Mouse (Mus musculus) liver, adult 2 months (tissue): ENCODE data around the gene Plekhg4. TPM values are rescaled to one million over a fixed set of nuclear protein-coding genes. Genes with fewer than 3 reads are reported as not detected.

Experiments used
- DNase-seq: peaks from one replicate; pipeline ENCODE4 v3.0.0-alpha.2; 2011; ENCODE audit warnings: low read depth, low spot score; ENCODE audit errors: extremely low read depth
- H3K27ac ChIP-seq: fragments of 200-500 bp; replicated peaks from 2 replicates; pipeline ENCODE4 v1.5.1; 2012; ENCODE audit warnings: low read depth, mild to moderate bottlenecking, control low read depth, inconsistent platforms, low read length; ENCODE audit not compliant: insufficient read depth
- H3K27me3 ChIP-seq: fragments of 200-500 bp; 2 replicates; pipeline ENCODE4 v1.6.1; 2012; ENCODE audit warnings: mild to moderate bottlenecking, moderate library complexity, low read length, inconsistent platforms; ENCODE audit not compliant: control insufficient read depth, insufficient read depth
- H3K36me3 ChIP-seq: fragments of 200-500 bp; 2 replicates; pipeline ENCODE4 v1.6.1; 2012; ENCODE audit warnings: low read length, inconsistent platforms; ENCODE audit not compliant: control insufficient read depth, insufficient read depth
- H3K4me1 ChIP-seq: fragments of 200-500 bp; 2 replicates; pipeline ENCODE4 v1.6.1; 2011; ENCODE audit warnings: low read length; ENCODE audit not compliant: control insufficient read depth, insufficient read depth
- H3K4me3 ChIP-seq: fragments of 200-500 bp; 2 replicates; pipeline ENCODE4 v1.5.1; 2011; ENCODE audit warnings: low read depth, mild to moderate bottlenecking, control low read depth, low read length, moderate library complexity; ENCODE audit not compliant: insufficient read depth
- H3K79me2 ChIP-seq: fragments of 200-500 bp; 2 replicates; pipeline ENCODE4 v1.6.1; 2012; ENCODE audit warnings: inconsistent platforms, mild to moderate bottlenecking, low read length, moderate library complexity; ENCODE audit not compliant: control insufficient read depth, insufficient read depth
- H3K9ac ChIP-seq: fragments of 200-500 bp; 2 replicates; pipeline ENCODE4 v1.6.1; 2012; ENCODE audit warnings: low read depth, mild to moderate bottlenecking, control low read depth, inconsistent platforms, low read length
- CTCF ChIP-seq: fragments of 200-500 bp; IDR thresholded peaks from 2 replicates; pipeline ENCODE4 v1.5.1; 2011; ENCODE audit warnings: low read depth, low read length, control low read depth
- POLR2A ChIP-seq: fragments of 200-500 bp; IDR thresholded peaks from 2 replicates; pipeline ENCODE4 v1.6.1; 2011; ENCODE audit warnings: low read length, control low read depth; ENCODE audit not compliant: insufficient read depth; ENCODE audit errors: extremely low read depth
- WGBS: fragments of 180-500 bp; shearing (Covaris S2); methylation state at CpG from one replicate; pipeline ENCODE4 v1.1.7; 2018; 5-methylcytosine and 5-hydroxymethylcytosine counted together
- polyA plus RNA-seq: library from polyadenylated mRNA; depleted of rRNA; stranded (reverse); fragments of >200 nt; gene quantifications from 2 replicates; pipeline ENCODE4 v1.2.3, GENCODE M21; 2012
- total RNA-seq: library from RNA; depleted of rRNA; stranded (reverse); fragments of >200 nt; gene quantifications from 2 replicates; pipeline ENCODE4 v1.2.3, GENCODE M21; 2014

The Plekhg4 gene
- total and polyA plus RNA-seq, 2 experiments: under 0.01 to 0.09 TPM

DNA sequence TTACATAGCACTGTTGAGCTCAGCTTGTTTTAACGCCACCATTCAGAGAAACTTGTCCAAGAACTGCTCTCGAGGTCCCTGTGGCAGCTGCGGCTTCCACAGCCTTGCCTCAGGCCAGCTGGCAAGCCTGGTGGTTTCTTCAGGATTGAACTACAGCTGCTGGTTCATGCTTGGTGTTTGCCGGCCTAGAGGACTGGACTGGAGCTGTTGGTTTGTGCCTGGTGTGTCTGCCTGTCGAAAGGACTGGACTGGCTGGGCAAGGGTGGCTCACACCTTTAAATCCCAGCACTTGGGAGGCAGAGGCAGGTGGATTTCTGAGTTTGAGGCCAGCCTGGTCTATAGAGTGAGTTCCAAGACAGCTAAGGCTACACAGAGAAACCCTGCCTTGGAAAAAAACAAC, 26.9 kb downstream of the Plekhg4 start:
- Histone ChIP-seq H3K27me3 (no peaks in the 10 kb centered on the region), H3K36me3 (no peaks in the 10 kb centered on the region), H3K27ac (no peak overlapping the region), H3K9ac (no peak overlapping the region), H3K4me1 (no peaks in the 10 kb centered on the region), H3K79me2 (no peaks in the 10 kb centered on the region), H3K4me3 (no peak overlapping the region)
- TF ChIP-seq POLR2A (no peak), CTCF (no peak)
- WGBS: 94% methylated on average over 5 of the region's 5 CpGs
- DNase-seq: no peak

DNA sequence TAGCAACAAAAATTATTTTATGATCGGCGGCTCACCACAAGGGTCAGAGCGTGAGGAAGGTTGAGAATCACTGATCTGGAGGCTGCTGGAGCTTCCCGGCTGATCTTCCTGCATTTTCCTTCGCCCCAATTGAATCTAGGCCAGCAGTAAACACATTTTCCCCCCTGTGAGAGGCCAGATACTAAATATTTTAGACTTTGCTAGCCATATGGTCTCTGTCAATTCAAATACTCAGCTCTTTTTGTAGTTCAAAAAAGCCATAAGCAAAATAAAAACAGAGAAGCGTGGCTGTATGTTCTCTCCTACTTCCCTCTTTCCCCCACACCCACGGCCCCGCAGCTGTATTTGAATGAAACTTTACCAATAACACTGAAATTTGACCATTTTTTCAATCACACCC, 30.4 kb downstream of the Plekhg4 start:
- no peak overlapping the region for H3K9ac ChIP-seq
- H3K27me3 ChIP-seq: no peaks in the 10 kb centered on the region
- TF ChIP-seq CTCF: no peak
- no peak for TF ChIP-seq POLR2A
- DNase-seq: no peak
- 87% methylated on average over 8 of the region's 8 CpGs for WGBS
- H3K27ac ChIP-seq: no peak overlapping the region
- no peaks in the 10 kb centered on the region for H3K36me3 ChIP-seq
- H3K4me3 ChIP-seq: no peak overlapping the region
- H3K4me1 ChIP-seq: no peaks in the 10 kb centered on the region
- no peaks in the 10 kb centered on the region for H3K79me2 ChIP-seq

DNA sequence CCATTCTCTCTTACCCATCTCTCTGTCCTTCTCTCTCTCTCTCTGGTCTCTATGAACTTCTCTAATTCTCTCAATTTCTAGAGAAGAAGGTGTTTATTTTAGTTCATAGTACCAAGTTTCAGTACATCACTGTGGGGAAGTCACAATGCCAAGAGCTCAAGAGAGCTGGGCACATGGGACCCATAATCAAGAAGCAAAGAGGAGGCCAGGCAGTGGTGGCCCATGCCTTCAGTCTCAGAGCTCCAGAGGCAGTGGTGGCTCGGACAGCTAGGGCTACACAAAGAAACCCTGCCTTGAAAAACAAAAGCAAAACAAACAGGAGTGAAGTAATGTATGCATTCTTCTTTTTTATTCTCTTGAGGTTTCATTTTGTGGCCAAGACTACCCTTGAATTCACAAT, 31.4 kb downstream of the Plekhg4 start:
- Histone ChIP-seq H3K27ac (no peak overlapping the region), H3K27me3 (no peaks in the 10 kb centered on the region), H3K79me2 (no peaks in the 10 kb centered on the region), H3K36me3 (no peaks in the 10 kb centered on the region), H3K4me1 (no peaks in the 10 kb centered on the region), H3K9ac (no peak overlapping the region), H3K4me3 (no peak overlapping the region)
- no peak for DNase-seq
- WGBS: 84% methylated on average over 1 of the region's 1 CpGs
- TF ChIP-seq POLR2A (no peak), CTCF (no peak)

DNA sequence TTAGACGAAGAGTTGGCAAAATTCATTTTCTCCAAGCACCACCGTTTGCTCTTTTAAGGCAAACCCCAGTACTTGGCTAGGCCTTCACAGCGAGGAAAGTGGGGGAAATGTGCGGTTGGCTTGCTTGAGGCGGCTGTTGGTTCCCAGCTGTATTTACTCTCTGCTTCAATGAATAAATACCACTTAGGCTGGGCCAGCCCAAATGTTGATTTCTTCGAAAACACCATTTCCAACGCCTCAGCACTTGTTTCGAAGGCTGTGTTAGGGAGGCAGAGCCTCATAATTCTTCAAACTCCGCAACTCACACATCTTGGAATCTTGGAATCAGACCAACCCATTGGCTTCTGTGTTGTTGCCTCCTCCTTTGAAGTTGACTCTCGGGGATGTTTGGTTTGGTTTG, 33.3 kb downstream of the Plekhg4 start:
- Histone ChIP-seq H3K27ac (no peak overlapping the region), H3K4me3 (no peak overlapping the region), H3K79me2 (no peaks in the 10 kb centered on the region), H3K4me1 (no peaks in the 10 kb centered on the region), H3K9ac (no peak overlapping the region), H3K27me3 (no peaks in the 10 kb centered on the region), H3K36me3 (no peaks in the 10 kb centered on the region)
- no peak for TF ChIP-seq CTCF
- TF ChIP-seq POLR2A: no peak
- WGBS: 64% methylated on average over 10 of the region's 10 CpGs
- no peak for DNase-seq

DNA sequence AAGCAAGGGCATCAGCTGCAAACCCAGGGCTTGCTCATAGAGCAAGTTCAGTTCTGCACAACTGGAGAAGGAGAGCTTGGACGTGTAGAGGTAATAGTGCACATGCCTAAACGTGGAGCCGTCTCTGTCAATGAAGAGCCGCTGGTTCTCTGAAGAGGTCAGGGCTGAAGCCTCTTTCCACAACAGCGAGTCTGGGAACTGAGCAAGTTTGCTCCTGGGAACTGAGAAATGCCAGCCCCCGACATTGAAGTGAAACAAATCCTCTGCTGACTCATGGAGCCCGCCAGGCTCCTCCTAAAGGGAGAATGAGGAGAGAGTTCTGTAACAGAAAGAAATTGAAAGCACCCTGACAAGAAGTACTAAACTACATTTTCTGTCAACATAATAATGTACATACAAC, 35.3 kb downstream of the Plekhg4 start:
- whole genome bisulfite sequencing: 71% methylated on average over 7 of the region's 7 CpGs
- Histone ChIP-seq H3K9ac (no peak overlapping the region), H3K27me3 (no peaks in the 10 kb centered on the region), H3K27ac (no peak overlapping the region), H3K36me3 (no peaks in the 10 kb centered on the region), H3K79me2 (no peaks in the 10 kb centered on the region), H3K4me1 (no peaks in the 10 kb centered on the region), H3K4me3 (no peak overlapping the region)
- no peak for DNase-seq
- TF ChIP-seq CTCF (no peak), POLR2A (no peak)

DNA sequence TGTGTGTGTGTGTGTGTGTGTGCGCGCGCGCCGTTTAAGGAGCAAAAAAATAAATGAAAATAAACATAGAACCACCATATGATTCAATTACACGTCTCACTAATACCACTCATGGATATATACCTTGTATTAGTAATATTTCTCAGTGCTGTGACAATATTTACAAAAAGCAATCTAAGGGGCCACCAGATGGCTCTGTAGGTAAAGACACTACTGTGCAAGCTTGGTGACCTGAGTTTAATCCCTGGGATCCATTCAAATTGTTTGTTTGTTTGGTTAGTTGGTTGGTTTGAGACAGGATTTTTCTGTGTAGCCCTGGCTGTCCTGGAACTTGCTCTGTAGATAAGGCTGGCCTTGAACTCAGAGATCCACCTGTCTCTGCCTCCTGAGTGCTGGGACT, 36.9 kb downstream of the Plekhg4 start:
- Histone ChIP-seq H3K9ac (no peak overlapping the region), H3K27me3 (0 out of 2 replicates have a peak, but pooled peaks cover 3% of the 10 kb centered on the region), H3K79me2 (no peaks in the 10 kb centered on the region), H3K4me1 (no peaks in the 10 kb centered on the region), H3K4me3 (no peak overlapping the region), H3K36me3 (no peaks in the 10 kb centered on the region), H3K27ac (no peak overlapping the region)
- 95% methylated on average over 6 of the region's 6 CpGs for WGBS
- no peak for DNase-seq
- TF ChIP-seq CTCF: no peak
- no peak for TF ChIP-seq POLR2A
